Mouse (Mus musculus): ENCODE data around the gene Tmem213. TPM values are rescaled to one million over a fixed set of nuclear protein-coding genes. Genes with fewer than 3 reads are reported as not detected.

Gene Tmem213
- polyA plus RNA-seq (2015; fragmentation: Nextera tagmentation; extraction: Ambion mirVana) = 1.0 and 12.2 TPM in 2 replicates

GRCm38 (mm10) chr6:38109160-38109795, at the start of gene Tmem213:
TSS of gene Tmem213 (plus strand) at chr6:38109255.
- Histone ChIP-seq H3K9ac (ENCODE audit: low read length) (no peak within 1 kb of the TSS), H3K4me1 (ENCODE audit: control insufficient read depth, insufficient read depth, low read length) (no peaks in the 10 kb centered on the region), H3K9me3 (replicated peaks; ENCODE audit: control insufficient read depth, low read length) (no peaks in the 10 kb centered on the region), H3K4me2 (ENCODE audit: low read depth, low read length) (peak within 1 kb of the TSS; percentile 14; the same call in 1 of the 2 replicates), H3K27me3 (ENCODE audit: control insufficient read depth, insufficient read depth, low read length) (0 out of 2 replicates have a peak, but pooled peaks cover 2% of the 10 kb centered on the region), H3K27ac (ENCODE audit: low read length) (no peak within 1 kb of the TSS), H3K36me3 (ENCODE audit: control insufficient read depth, insufficient read depth) (no peaks in the 10 kb centered on the region), H3K4me3 (ENCODE audit: low read length) (no peak within 1 kb of the TSS; the same call in 1 of the 2 replicates)
- 34% methylated on average over 9 of the region's 9 CpGs for WGBS
- no peak for ATAC-seq (replicated peaks; ENCODE audit: extremely low read depth, insufficient read depth, low FRiP score)

GRCm38 (mm10) chr6:38064621-38065020, 44.4 kb upstream of the Tmem213 start:
- Histone ChIP-seq H3K27ac (ENCODE audit: low read length) (no peak overlapping the region), H3K9ac (ENCODE audit: low read length) (no peak overlapping the region), H3K4me3 (ENCODE audit: low read length) (no peak overlapping the region), H3K36me3 (ENCODE audit: control insufficient read depth, insufficient read depth) (no peaks in the 10 kb centered on the region), H3K27me3 (ENCODE audit: control insufficient read depth, insufficient read depth, low read length) (no peaks in the 10 kb centered on the region), H3K4me2 (ENCODE audit: low read depth, low read length) (no peak overlapping the region), H3K4me1 (ENCODE audit: control insufficient read depth, insufficient read depth, low read length) (no peaks in the 10 kb centered on the region), H3K9me3 (replicated peaks; ENCODE audit: control insufficient read depth, low read length) (peaks cover 7% of the 10 kb centered on the region; the same call in 1 of the 2 replicates)
- WGBS = 67% methylated on average over 2 of the region's 2 CpGs
- no peak for ATAC-seq (replicated peaks; ENCODE audit: extremely low read depth, insufficient read depth, low FRiP score)

- H3K27me3 ChIP-seq (ENCODE audit: control insufficient read depth, insufficient read depth, low read length) = no peaks in the 10 kb centered on the region
- H3K36me3 ChIP-seq (ENCODE audit: control insufficient read depth, insufficient read depth) = no peaks in the 10 kb centered on the region
- H3K9me3 ChIP-seq (replicated peaks; ENCODE audit: control insufficient read depth, low read length) = peaks cover 7% of the 10 kb centered on the region; the same call in 1 of the 2 replicates
- H3K4me1 ChIP-seq (ENCODE audit: control insufficient read depth, insufficient read depth, low read length) = no peaks in the 10 kb centered on the region
- H3K27ac ChIP-seq (ENCODE audit: low read length) = no peak overlapping the region
- H3K4me2 ChIP-seq (ENCODE audit: low read depth, low read length) = no peak overlapping the region
- no peak overlapping the region for H3K9ac ChIP-seq (ENCODE audit: low read length)
- 73% methylated on average over 3 of the region's 3 CpGs for WGBS
- H3K4me3 ChIP-seq (ENCODE audit: low read length) = no peak overlapping the region
- no peak for ATAC-seq (replicated peaks; ENCODE audit: extremely low read depth, insufficient read depth, low FRiP score)
Observed at GRCm38 (mm10) chr6:38065122-38065500, 43.9 kb upstream of the Tmem213 start.

- 0 out of 2 replicates have a peak, but pooled peaks have one; percentile 14 for ATAC-seq (replicated peaks; ENCODE audit: extremely low read depth, insufficient read depth, low FRiP score)
- WGBS = 55% methylated on average over 11 of the region's 11 CpGs
- no peaks in the 10 kb centered on the region for H3K27me3 ChIP-seq (ENCODE audit: control insufficient read depth, insufficient read depth, low read length)
- H3K4me1 ChIP-seq (ENCODE audit: control insufficient read depth, insufficient read depth, low read length) = no peaks in the 10 kb centered on the region
- no peak overlapping the region for H3K27ac ChIP-seq (ENCODE audit: low read length)
- H3K36me3 ChIP-seq (ENCODE audit: control insufficient read depth, insufficient read depth) = no peaks in the 10 kb centered on the region
- H3K4me3 ChIP-seq (ENCODE audit: low read length) = no peak overlapping the region
- no peak overlapping the region for H3K9ac ChIP-seq (ENCODE audit: low read length)
- H3K4me2 ChIP-seq (ENCODE audit: low read depth, low read length) = no peak overlapping the region
- H3K9me3 ChIP-seq (replicated peaks; ENCODE audit: control insufficient read depth, low read length) = peaks cover 7% of the 10 kb centered on the region; the same call in 1 of the 2 replicates
Observed at GRCm38 (mm10) chr6:38065501-38066122, 43.4 kb upstream of the Tmem213 start.

- Histone ChIP-seq H3K27ac (ENCODE audit: low read length) (no peak overlapping the region), H3K27me3 (ENCODE audit: control insufficient read depth, insufficient read depth, low read length) (no peaks in the 10 kb centered on the region), H3K9me3 (replicated peaks; ENCODE audit: control insufficient read depth, low read length) (peaks cover 7% of the 10 kb centered on the region; the same call in 1 of the 2 replicates), H3K4me1 (ENCODE audit: control insufficient read depth, insufficient read depth, low read length) (no peaks in the 10 kb centered on the region), H3K9ac (ENCODE audit: low read length) (no peak overlapping the region), H3K4me3 (ENCODE audit: low read length) (no peak overlapping the region), H3K36me3 (ENCODE audit: control insufficient read depth, insufficient read depth) (no peaks in the 10 kb centered on the region), H3K4me2 (ENCODE audit: low read depth, low read length) (no peak overlapping the region)
- 1% methylated on average over 5 of the region's 5 CpGs for WGBS
- ATAC-seq (replicated peaks; ENCODE audit: extremely low read depth, insufficient read depth, low FRiP score) = 0 out of 2 replicates have a peak, but pooled peaks have one; percentile 45
Observed at GRCm38 (mm10) chr6:38066215-38066614, 42.8 kb upstream of the Tmem213 start.

- H3K9ac ChIP-seq (ENCODE audit: low read length) = no peak overlapping the region
- no peaks in the 10 kb centered on the region for H3K36me3 ChIP-seq (ENCODE audit: control insufficient read depth, insufficient read depth)
- H3K4me3 ChIP-seq (ENCODE audit: low read length) = no peak overlapping the region
- no peaks in the 10 kb centered on the region; the same call in 1 of the 2 replicates for H3K9me3 ChIP-seq (replicated peaks; ENCODE audit: control insufficient read depth, low read length)
- H3K4me2 ChIP-seq (ENCODE audit: low read depth, low read length) = no peak overlapping the region
- H3K4me1 ChIP-seq (ENCODE audit: control insufficient read depth, insufficient read depth, low read length) = no peaks in the 10 kb centered on the region; the same call in 1 of the 2 replicates
- 82% methylated on average over 4 of the region's 4 CpGs for WGBS
- ATAC-seq (replicated peaks; ENCODE audit: extremely low read depth, insufficient read depth, low FRiP score) = no peak
- no peaks in the 10 kb centered on the region for H3K27me3 ChIP-seq (ENCODE audit: control insufficient read depth, insufficient read depth, low read length)
- H3K27ac ChIP-seq (ENCODE audit: low read length) = no peak overlapping the region
Observed at GRCm38 (mm10) chr6:38071256-38071655, 37.8 kb upstream of the Tmem213 start.

- no peak for ATAC-seq (replicated peaks; ENCODE audit: extremely low read depth, insufficient read depth, low FRiP score)
- Histone ChIP-seq H3K36me3 (ENCODE audit: control insufficient read depth, insufficient read depth) (no peaks in the 10 kb centered on the region), H3K4me2 (ENCODE audit: low read depth, low read length) (no peak overlapping the region), H3K9ac (ENCODE audit: low read length) (no peak overlapping the region), H3K27ac (ENCODE audit: low read length) (no peak overlapping the region), H3K9me3 (replicated peaks; ENCODE audit: control insufficient read depth, low read length) (no peaks in the 10 kb centered on the region; the same call in 1 of the 2 replicates), H3K27me3 (ENCODE audit: control insufficient read depth, insufficient read depth, low read length) (no peaks in the 10 kb centered on the region), H3K4me3 (ENCODE audit: low read length) (no peak overlapping the region), H3K4me1 (ENCODE audit: control insufficient read depth, insufficient read depth, low read length) (no peaks in the 10 kb centered on the region; the same call in 1 of the 2 replicates)
- WGBS = 46% methylated on average over 5 of the region's 5 CpGs
Observed at GRCm38 (mm10) chr6:38072137-38072796, 36.8 kb upstream of the Tmem213 start.

- no peaks in the 10 kb centered on the region; the same call in 1 of the 2 replicates for H3K4me1 ChIP-seq (ENCODE audit: control insufficient read depth, insufficient read depth, low read length)
- H3K9me3 ChIP-seq (replicated peaks; ENCODE audit: control insufficient read depth, low read length) = no peaks in the 10 kb centered on the region; the same call in 1 of the 2 replicates
- no peaks in the 10 kb centered on the region for H3K27me3 ChIP-seq (ENCODE audit: control insufficient read depth, insufficient read depth, low read length)
- no peak overlapping the region for H3K4me3 ChIP-seq (ENCODE audit: low read length)
- no peak overlapping the region for H3K27ac ChIP-seq (ENCODE audit: low read length)
- no peak overlapping the region for H3K4me2 ChIP-seq (ENCODE audit: low read depth, low read length)
- WGBS = 88% methylated on average over 3 of the region's 3 CpGs
- no peak overlapping the region for H3K9ac ChIP-seq (ENCODE audit: low read length)
- H3K36me3 ChIP-seq (ENCODE audit: control insufficient read depth, insufficient read depth) = no peaks in the 10 kb centered on the region
- no peak for ATAC-seq (replicated peaks; ENCODE audit: extremely low read depth, insufficient read depth, low FRiP score)
Observed at GRCm38 (mm10) chr6:38073592-38073991, 35.5 kb upstream of the Tmem213 start.

GRCm38 (mm10) chr6:38080364-38080763, 28.7 kb upstream of the Tmem213 start:
- no peak overlapping the region for H3K27ac ChIP-seq (ENCODE audit: low read length)
- H3K4me1 ChIP-seq (ENCODE audit: control insufficient read depth, insufficient read depth, low read length) = peaks cover 12% of the 10 kb centered on the region
- H3K36me3 ChIP-seq (ENCODE audit: control insufficient read depth, insufficient read depth) = no peaks in the 10 kb centered on the region
- no peaks in the 10 kb centered on the region for H3K9me3 ChIP-seq (replicated peaks; ENCODE audit: control insufficient read depth, low read length)
- WGBS = 47% methylated on average over 4 of the region's 4 CpGs
- no peak overlapping the region for H3K4me3 ChIP-seq (ENCODE audit: low read length)
- H3K4me2 ChIP-seq (ENCODE audit: low read depth, low read length) = no peak overlapping the region
- no peak overlapping the region for H3K9ac ChIP-seq (ENCODE audit: low read length)
- ATAC-seq (replicated peaks; ENCODE audit: extremely low read depth, insufficient read depth, low FRiP score) = no peak
- H3K27me3 ChIP-seq (ENCODE audit: control insufficient read depth, insufficient read depth, low read length) = no peaks in the 10 kb centered on the region

Measured in heart, embryonic 16.5 days (tissue).